Mouse (Mus musculus) midbrain, embryonic 12.5 days (tissue): ENCODE measurements at regions not wholly inside any gene's neighbourhood (a gene's known extent, or its start where the extent isn't known, plus 50 kb on each side); places are given as distances from the start of the nearest gene placed in this dataset.

ENCODE experiments used
- ATAC-seq: fragments of 200-750 bp; cut with Nextera tagmentation; 2 replicates; pipeline ENCODE4 v1.8.0; 2017; ENCODE audit warnings: low read depth, moderate TSS enrichment, moderate library complexity; ENCODE audit not compliant: low FRiP score
- H3K27ac ChIP-seq: fragments of 300-500 bp; sonication (generic); replicated peaks from 2 replicates; pipeline ENCODE4 v1.5.1; 2016; ENCODE audit warnings: mild to moderate bottlenecking
- H3K27me3 ChIP-seq: fragments of 300-500 bp; sonication (generic); 2 replicates; pipeline ENCODE4 v1.6.1; 2016; ENCODE audit warnings: mild to moderate bottlenecking
- H3K36me3 ChIP-seq: fragments of 300-500 bp; sonication (generic); 2 replicates; pipeline ENCODE4 v1.6.1; 2016
- H3K4me1 ChIP-seq: fragments of 300-500 bp; sonication (generic); 2 replicates; pipeline ENCODE4 v1.6.1; 2016
- H3K4me2 ChIP-seq: fragments of 300-500 bp; sonication (generic); replicated peaks from 2 replicates; pipeline ENCODE4 v1.6.1; 2016; ENCODE audit warnings: mild to moderate bottlenecking, moderate library complexity
- H3K4me3 ChIP-seq: fragments of 300-500 bp; sonication (generic); 2 replicates; pipeline ENCODE4 v1.5.1; 2016; ENCODE audit warnings: mild to moderate bottlenecking
- H3K9ac ChIP-seq: fragments of 300-500 bp; sonication (generic); replicated peaks from 2 replicates; pipeline ENCODE4 v1.6.1; 2016; ENCODE audit warnings: mild to moderate bottlenecking, moderate library complexity
- H3K9me3 ChIP-seq: fragments of 300-500 bp; sonication (generic); 2 replicates; pipeline ENCODE4 v1.6.1; 2016; ENCODE audit warnings: mild to moderate bottlenecking
- WGBS: fragments of 180-500 bp; shearing (Covaris S2); methylation state at CpG from one replicate; pipeline ENCODE4 v1.1.7; 2016; 5-methylcytosine and 5-hydroxymethylcytosine counted together

DNA sequence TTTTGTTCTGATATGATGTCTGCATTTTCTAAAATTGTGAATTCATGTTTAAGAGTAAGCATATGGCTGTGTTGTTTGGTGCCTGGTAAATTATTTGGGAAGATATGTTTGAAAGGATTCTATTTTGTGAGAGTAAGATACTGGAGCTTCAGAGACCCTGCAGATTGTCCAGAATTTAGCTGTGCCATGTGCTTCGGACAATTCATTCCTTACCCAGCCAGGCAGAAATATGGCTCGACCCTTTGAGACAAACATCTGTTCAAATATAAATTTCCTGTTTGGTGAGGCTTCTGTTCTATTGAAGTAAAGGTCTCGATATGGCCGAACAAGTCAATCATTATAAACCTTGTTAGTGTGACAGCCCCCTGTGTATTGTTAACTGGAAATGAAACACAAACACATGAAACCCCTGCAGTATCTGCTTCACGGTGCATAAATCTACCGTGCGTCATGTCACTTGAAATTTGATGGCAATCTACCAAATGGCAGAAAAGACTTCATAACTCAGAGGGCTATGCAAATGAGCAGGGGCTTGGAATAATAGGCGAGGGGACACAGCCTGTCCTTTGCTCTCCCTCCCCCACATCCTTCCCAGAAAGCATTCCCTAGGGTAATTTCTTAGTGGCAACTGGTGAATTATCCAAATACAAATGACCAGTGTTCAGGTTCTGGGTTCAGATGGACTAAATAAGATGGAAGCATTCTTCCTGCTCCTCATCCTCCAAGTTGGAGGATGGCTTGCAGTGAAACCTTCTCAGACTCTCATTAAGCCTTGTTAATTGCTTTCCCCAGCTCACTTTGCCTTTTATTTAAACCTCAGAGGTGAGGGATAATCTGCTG is 61.8 kb downstream of the Adcyap1 start:
- Histone ChIP-seq H3K4me2 (peak overlapping the region; percentile 5; the same call in 1 of the 2 replicates), H3K27ac (peak overlapping the region; percentile 39), H3K9ac (no peak overlapping the region), H3K4me1 (peaks cover 18% of the 10 kb centered on the region), H3K9me3 (no peaks in the 10 kb centered on the region), H3K36me3 (no peaks in the 10 kb centered on the region), H3K4me3 (no peak overlapping the region), H3K27me3 (no peaks in the 10 kb centered on the region)
- ATAC-seq, result peak; percentile 93
- 25% methylated on average over 8 of the region's 8 CpGs for whole genome bisulfite sequencing

DNA sequence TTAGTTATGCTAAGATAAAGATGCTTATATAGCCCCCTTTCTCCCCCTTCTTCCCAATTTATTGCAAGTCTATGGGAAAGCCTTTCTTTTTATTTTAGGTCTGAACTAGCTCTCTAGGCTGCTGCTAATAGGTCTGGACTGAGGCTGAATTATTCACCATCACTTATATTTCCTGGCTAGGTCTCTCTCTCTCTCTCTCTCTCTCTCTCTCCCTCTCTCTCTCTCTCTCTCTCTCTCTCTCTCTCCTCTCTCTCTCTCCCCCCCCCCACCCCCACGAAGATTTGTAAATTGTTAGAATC is 62.3 kb downstream of the Adcyap1 start:
- Histone ChIP-seq H3K9ac (no peak overlapping the region), H3K27ac (peak overlapping the region; percentile 39), H3K4me2 (no peak overlapping the region), H3K36me3 (no peaks in the 10 kb centered on the region), H3K27me3 (no peaks in the 10 kb centered on the region), H3K4me3 (no peak overlapping the region), H3K9me3 (no peaks in the 10 kb centered on the region), H3K4me1 (peaks cover 18% of the 10 kb centered on the region)
- peak; percentile 81 for ATAC-seq
- WGBS, result 33% methylated on average over 1 of the region's 1 CpGs

DNA sequence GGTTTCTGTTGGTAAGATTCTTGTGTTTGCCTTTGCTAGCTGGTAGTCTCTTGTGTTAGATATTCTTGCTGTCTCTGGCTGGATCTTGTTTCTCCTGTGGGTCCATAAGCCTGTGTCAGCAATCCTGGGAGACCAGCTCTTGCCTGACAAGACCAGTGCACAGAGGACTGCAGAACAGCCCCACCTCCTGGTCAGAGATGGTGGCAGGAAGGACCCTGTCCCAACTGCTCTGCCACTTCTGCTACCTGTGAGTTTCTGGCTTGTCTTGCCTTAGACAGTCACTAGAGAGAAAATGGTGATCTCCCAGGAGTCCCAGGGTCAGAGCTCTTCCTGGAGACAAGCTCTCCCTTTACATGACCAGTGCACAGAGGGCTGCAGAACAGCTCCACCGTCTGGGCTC is 107.3 kb downstream of the Adcyap1 start:
- H3K9me3 ChIP-seq, result no peaks in the 10 kb centered on the region
- no peak overlapping the region for H3K4me2 ChIP-seq
- no peak overlapping the region for H3K4me3 ChIP-seq
- 12% methylated on average over 1 of the region's 1 CpGs for WGBS
- ATAC-seq, result no peak
- H3K27ac ChIP-seq, result no peak overlapping the region
- peaks cover 26% of the 10 kb centered on the region for H3K27me3 ChIP-seq
- H3K9ac ChIP-seq, result no peak overlapping the region
- H3K4me1 ChIP-seq, result no peaks in the 10 kb centered on the region; the same call in 1 of the 2 replicates
- H3K36me3 ChIP-seq, result no peaks in the 10 kb centered on the region

DNA sequence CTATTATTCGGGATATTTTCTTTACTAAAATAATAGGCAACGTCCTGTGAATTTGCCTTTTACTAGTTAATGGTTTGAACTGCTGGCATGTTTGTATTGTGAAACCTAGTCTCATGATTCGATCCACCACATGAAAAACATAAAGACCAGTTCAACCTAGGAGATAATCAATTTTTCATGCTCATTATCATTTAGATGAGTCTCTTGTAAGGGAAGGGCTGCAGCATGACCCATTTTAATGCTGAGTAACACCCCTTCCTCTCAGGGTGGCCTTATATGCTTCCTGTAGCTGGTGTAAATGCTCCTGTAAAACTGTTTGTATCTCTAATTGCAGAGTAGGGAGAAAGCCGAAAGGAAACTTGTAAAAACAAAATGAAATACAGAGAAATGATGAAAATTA is 113.3 kb downstream of the Adcyap1 start:
- Histone ChIP-seq H3K27me3 (peaks cover 29% of the 10 kb centered on the region), H3K9me3 (no peaks in the 10 kb centered on the region), H3K9ac (no peak overlapping the region), H3K4me3 (no peak overlapping the region), H3K4me2 (no peak overlapping the region), H3K27ac (no peak overlapping the region), H3K36me3 (no peaks in the 10 kb centered on the region), H3K4me1 (peaks cover 12% of the 10 kb centered on the region)
- 30% methylated on average over 4 of the region's 4 CpGs for WGBS
- peak; percentile 69 for ATAC-seq

DNA sequence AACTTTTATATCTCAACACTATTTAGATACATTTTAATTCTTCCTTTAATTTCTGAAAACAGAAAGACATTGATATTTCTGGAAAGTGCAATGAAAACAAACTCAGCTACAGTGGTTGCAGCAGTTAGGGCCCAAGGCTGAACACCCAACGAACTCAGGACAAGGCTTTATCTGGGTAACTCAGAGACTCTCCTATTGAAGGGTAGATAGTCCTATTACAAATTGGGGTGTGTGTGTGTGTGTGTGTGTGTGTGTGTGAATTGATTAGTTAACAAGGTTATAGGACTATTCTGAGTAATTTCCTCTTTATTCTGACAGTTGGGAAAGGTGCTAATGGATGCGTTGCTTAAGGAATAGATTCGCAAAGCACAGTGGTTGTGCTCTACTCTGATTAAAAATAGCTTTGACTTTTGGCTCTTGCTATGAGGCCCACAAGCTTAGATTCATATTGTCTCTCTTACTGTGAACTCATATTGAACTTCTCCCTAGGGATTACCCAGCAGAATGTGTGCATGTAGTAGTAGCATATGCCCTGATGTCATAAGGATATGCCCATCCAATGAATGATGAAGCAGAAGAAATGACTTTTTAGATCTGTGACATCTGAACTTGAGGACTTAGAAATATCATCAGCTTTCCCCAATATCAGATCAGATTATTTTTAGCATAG is 114.0 kb downstream of the Adcyap1 start:
- H3K27me3 ChIP-seq, result peaks cover 28% of the 10 kb centered on the region
- no peaks in the 10 kb centered on the region for H3K36me3 ChIP-seq
- H3K9me3 ChIP-seq, result no peaks in the 10 kb centered on the region
- no peak overlapping the region for H3K4me2 ChIP-seq
- peak; percentile 83 for ATAC-seq
- H3K4me3 ChIP-seq, result no peak overlapping the region
- no peak overlapping the region for H3K9ac ChIP-seq
- peaks cover 12% of the 10 kb centered on the region for H3K4me1 ChIP-seq
- 58% methylated on average over 3 of the region's 3 CpGs for WGBS
- H3K27ac ChIP-seq, result peak overlapping the region; percentile 68

DNA sequence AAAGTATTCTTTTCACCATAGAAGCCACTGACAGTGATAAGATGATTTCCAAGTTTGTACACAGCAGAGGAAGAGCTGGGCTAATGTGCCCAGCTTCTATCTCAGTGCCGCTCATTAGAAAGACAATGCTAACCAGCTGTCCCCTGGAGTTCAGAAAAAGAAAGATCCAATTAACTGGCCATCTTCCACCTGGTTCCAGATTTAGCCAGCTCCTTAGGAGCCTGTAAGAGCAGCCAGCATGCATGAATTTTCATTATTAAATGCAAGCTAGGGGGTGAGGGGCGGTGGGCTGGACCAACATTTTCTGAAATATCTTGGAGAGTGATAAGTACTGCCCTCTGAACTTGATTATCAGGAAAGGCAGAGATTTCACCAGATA is 114.5 kb downstream of the Adcyap1 start:
- peak; percentile 85 for ATAC-seq
- H3K27ac ChIP-seq, result peak overlapping the region; percentile 68
- peaks cover 12% of the 10 kb centered on the region for H3K4me1 ChIP-seq
- H3K4me2 ChIP-seq, result no peak overlapping the region
- peaks cover 23% of the 10 kb centered on the region for H3K27me3 ChIP-seq
- H3K9me3 ChIP-seq, result no peaks in the 10 kb centered on the region
- 27% methylated on average over 2 of the region's 2 CpGs for WGBS
- no peak overlapping the region for H3K4me3 ChIP-seq
- H3K36me3 ChIP-seq, result no peaks in the 10 kb centered on the region
- no peak overlapping the region for H3K9ac ChIP-seq

DNA sequence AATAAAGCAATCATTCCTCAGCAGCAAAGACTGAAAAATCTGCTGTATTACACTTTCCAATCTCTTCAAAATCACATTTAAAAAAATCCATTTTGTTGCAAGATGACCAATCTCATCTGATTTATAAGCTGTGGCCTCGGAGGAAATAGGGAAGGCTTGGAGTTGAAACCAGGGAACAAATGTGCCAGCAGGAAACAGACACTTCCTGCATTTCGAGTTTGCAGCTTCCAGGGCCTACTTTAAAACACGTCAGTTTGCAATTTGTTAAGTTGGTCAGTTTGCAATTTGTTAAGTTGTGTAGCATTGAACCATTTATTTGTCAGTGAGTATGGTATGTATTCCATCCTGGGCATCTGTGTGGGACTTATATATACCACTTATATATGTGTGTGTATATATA is 115.3 kb downstream of the Adcyap1 start:
- no peak overlapping the region for H3K4me2 ChIP-seq
- H3K27ac ChIP-seq, result peak overlapping the region; percentile 68
- H3K36me3 ChIP-seq, result no peaks in the 10 kb centered on the region
- WGBS, result 73% methylated on average over 3 of the region's 3 CpGs
- H3K27me3 ChIP-seq, result peaks cover 16% of the 10 kb centered on the region; the same call in 1 of the 2 replicates
- peaks cover 12% of the 10 kb centered on the region for H3K4me1 ChIP-seq
- no peak overlapping the region for H3K4me3 ChIP-seq
- no peak for ATAC-seq
- H3K9me3 ChIP-seq, result no peaks in the 10 kb centered on the region
- no peak overlapping the region for H3K9ac ChIP-seq

DNA sequence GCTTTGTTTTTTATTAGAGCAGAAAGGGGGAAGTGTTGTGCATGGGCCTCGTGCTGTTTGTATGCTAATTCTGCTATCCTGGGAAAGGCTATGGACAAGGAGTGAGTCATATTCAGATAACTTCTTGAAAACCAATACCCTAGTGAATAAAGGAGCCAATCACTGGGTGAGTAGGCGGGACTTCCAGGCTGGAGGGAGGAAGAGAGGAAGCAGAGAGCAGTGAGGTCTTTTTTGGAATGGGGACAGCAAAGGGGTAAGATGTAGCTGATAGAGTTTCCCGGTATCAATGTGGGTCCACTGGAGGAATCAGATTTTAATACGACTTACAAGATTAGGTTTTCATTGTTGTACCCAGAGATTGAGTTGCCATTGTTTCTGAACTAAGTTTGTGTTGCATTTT is 122.7 kb downstream of the Adcyap1 start:
- H3K9ac ChIP-seq, result no peak overlapping the region
- H3K36me3 ChIP-seq, result no peaks in the 10 kb centered on the region
- no peaks in the 10 kb centered on the region for H3K27me3 ChIP-seq
- no peaks in the 10 kb centered on the region for H3K9me3 ChIP-seq
- H3K27ac ChIP-seq, result no peak overlapping the region
- no peaks in the 10 kb centered on the region for H3K4me1 ChIP-seq
- H3K4me3 ChIP-seq, result no peak overlapping the region
- H3K4me2 ChIP-seq, result no peak overlapping the region
- 81% methylated on average over 4 of the region's 4 CpGs for WGBS
- ATAC-seq, result no peak

DNA sequence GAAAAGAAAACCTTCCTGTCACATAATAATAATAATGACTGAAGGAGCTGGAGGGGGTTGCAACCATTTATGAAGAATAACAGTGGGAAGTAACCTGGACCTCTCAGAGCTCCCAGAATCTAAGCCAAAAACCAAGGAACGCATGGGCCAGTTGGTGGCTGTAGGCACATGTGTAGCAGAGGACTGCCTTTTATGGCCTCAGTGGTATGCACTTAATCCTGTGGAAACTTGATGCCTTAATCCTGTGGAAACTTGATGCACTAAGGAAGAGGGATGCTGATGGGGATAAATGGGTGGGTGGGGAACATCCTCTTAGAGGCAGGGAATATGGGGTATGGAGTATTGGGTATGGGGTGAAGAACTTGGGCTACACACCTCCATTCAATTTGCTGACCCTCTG is 138.8 kb downstream of the Adcyap1 start:
- Histone ChIP-seq H3K27me3 (no peaks in the 10 kb centered on the region), H3K4me1 (no peaks in the 10 kb centered on the region), H3K36me3 (no peaks in the 10 kb centered on the region), H3K9ac (no peak overlapping the region), H3K4me3 (no peak overlapping the region), H3K27ac (no peak overlapping the region), H3K4me2 (no peak overlapping the region), H3K9me3 (no peaks in the 10 kb centered on the region; the same call in 1 of the 2 replicates)
- ATAC-seq, result no peak
- WGBS, result 100% methylated on average over 1 of the region's 1 CpGs

DNA sequence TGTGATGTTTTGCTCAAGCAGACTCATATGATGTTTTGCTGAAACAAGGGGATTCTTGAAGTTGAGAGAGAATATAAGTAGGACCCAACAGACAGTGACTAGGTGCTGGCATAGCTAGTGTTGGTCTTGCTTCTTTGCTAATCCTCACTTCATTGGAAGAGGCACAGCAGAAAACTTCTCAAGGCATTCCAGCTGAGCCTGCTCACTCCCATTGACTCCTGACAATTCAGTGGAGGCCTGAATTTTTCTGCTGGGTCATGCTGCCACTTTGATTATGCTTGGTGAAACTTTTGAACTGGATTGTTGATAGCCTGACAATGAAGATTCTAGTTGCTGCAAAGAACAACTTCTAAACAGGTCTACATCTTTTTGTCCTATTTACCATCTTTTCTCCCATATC is 156.4 kb downstream of the Adcyap1 start:
- Histone ChIP-seq H3K4me2 (no peak overlapping the region), H3K4me3 (no peak overlapping the region), H3K36me3 (no peaks in the 10 kb centered on the region), H3K27me3 (no peaks in the 10 kb centered on the region), H3K4me1 (no peaks in the 10 kb centered on the region), H3K27ac (no peak overlapping the region), H3K9me3 (no peaks in the 10 kb centered on the region), H3K9ac (no peak overlapping the region)
- peak; percentile 69; the same call in 1 of the 2 replicates for ATAC-seq

DNA sequence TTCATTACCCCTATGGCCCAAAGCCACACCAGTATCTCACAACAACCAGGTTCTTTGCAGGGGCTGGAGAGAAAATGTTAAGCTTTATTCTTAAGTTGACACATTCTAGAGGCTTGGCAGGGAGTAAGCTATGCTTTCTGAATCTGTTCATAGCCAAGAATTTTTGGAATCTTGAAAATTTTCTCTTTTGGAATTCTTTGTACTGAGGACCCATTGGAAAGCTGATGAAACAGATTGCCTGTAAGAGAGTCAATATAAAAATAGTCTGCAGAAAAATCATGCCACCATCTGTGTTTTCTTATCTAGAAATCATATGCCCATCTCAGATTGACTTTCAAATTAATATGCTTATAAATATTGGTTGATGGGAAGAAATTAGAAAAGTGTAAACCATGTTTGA is 164.1 kb downstream of the Adcyap1 start:
- ATAC-seq, result no peak
- no peak overlapping the region for H3K4me2 ChIP-seq
- no peaks in the 10 kb centered on the region for H3K4me1 ChIP-seq
- no peaks in the 10 kb centered on the region for H3K36me3 ChIP-seq
- no peaks in the 10 kb centered on the region for H3K27me3 ChIP-seq
- H3K4me3 ChIP-seq, result no peak overlapping the region
- H3K9ac ChIP-seq, result no peak overlapping the region
- no peaks in the 10 kb centered on the region for H3K9me3 ChIP-seq
- H3K27ac ChIP-seq, result no peak overlapping the region

DNA sequence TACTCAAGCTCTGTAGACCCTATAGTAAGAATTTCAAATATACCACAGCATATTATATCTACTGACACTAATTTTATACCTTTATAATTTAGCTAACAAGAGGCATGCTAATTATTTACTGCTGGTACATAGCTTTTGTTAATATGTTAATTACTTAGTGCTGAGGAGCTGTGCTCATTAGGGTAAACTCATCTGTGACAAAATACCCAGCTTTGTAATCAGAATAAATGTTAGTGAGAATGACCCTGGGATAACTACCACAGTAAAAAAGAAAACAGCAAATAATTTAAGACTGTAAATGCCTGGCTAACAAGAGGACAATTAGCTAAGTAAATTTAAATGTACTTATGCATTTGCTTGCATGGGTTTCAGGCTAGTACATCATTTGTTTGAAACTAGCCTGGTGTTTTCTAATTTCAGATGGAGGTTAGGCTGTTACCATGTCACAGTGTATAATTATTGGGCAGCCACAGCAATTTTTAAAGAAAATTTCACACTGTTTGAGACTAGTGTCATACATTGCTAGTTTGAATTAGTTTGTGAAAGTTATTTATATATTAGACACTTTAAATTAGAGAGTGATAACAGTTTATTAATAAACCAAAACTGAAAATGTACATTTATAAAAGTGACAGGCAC is 178.8 kb downstream of the Adcyap1 start:
- H3K9ac ChIP-seq, result no peak overlapping the region
- H3K36me3 ChIP-seq, result no peaks in the 10 kb centered on the region
- no peak for ATAC-seq
- no peaks in the 10 kb centered on the region for H3K27me3 ChIP-seq
- H3K4me2 ChIP-seq, result no peak overlapping the region
- H3K4me1 ChIP-seq, result no peaks in the 10 kb centered on the region
- no peak overlapping the region for H3K4me3 ChIP-seq
- H3K9me3 ChIP-seq, result no peaks in the 10 kb centered on the region
- H3K27ac ChIP-seq, result no peak overlapping the region
